Mouse (Mus musculus): ENCODE results near the gene Dbndd1. TPM values are rescaled to one million over a fixed set of nuclear protein-coding genes. Genes with fewer than 3 reads are reported as not detected.

The Dbndd1 gene
- polyA plus RNA-seq, 2 experiments: 8.3 to 12.6 TPM

DNA sequence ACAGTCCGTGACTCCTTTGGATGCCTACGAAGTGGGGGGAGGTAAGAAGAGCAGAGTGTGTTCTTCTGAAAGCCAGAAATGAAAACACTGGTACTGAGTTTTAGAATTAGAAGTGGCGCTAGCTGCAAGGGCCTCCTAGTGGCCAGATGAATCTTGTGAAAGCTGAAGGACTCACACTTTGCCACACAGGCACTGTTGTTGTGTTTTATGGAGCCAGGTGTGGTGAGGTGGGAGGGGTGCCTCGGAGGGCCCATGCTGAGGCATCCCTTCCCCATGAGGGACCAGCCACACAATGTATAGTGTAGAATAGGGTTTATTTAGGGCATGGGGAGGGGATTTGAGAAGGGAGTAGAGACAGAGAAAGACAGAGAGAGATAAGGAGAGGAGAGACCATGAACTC is 17.6 kb downstream of the Dbndd1 start:
- no peaks in the 10 kb centered on the region for H3K27me3 ChIP-seq (ENCODE audit: control insufficient read depth, insufficient read depth, low read length)
- ATAC-seq (ENCODE audit: low FRiP score, low read depth) (no peak), DNase-seq (ENCODE audit: low spot score) (no peak)
- WGBS: 82% methylated on average over 4 of the region's 4 CpGs
- no peaks in the 10 kb centered on the region for H3K4me1 ChIP-seq (ENCODE audit: control insufficient read depth, insufficient read depth, low read length)
- H3K4me2 ChIP-seq (replicated peaks; ENCODE audit: low read depth, low read length, severe bottlenecking): no peak overlapping the region
- no peak overlapping the region for H3K4me3 ChIP-seq (replicated peaks; ENCODE audit: low read length)
- H3K36me3 ChIP-seq (ENCODE audit: control insufficient read depth, insufficient read depth, low read length): peaks cover 92% of the 10 kb centered on the region
- H3K9me3 ChIP-seq (ENCODE audit: control insufficient read depth, low read length): no peaks in the 10 kb centered on the region
- no peak overlapping the region for H3K27ac ChIP-seq (replicated peaks; ENCODE audit: low read depth, low read length)
- no peak overlapping the region for H3K9ac ChIP-seq (ENCODE audit: low read depth, low read length, severe bottlenecking)
- TF ChIP-seq POLR2A (IDR thresholded peaks at IDR 0.05; ENCODE audit: borderline replicate concordance, extremely low read depth, insufficient read depth, insufficient read length): no peak

DNA sequence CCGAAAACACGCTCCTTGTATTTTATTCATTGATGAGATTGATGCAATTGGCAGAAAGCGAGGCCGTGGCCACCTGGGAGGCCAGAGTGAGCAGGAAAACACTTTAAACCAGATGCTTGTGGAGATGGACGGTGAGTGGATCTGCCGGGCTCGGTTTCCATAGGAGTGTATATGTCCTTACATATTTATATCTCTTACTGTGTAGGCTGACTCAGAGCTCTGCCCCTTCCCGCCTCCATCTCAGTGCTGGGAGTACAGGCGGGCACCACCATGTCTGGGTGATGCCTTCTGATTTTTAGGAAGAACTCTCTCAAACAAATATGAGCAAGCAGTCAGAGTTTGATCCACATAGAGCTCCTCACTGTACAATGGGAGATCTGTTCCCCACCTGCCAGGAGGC is 22.4 kb downstream of the Dbndd1 start:
- Histone ChIP-seq H3K27ac (replicated peaks; ENCODE audit: low read depth, low read length) (no peak overlapping the region), H3K4me2 (replicated peaks; ENCODE audit: low read depth, low read length, severe bottlenecking) (no peak overlapping the region), H3K27me3 (ENCODE audit: control insufficient read depth, insufficient read depth, low read length) (no peaks in the 10 kb centered on the region), H3K9ac (ENCODE audit: low read depth, low read length, severe bottlenecking) (no peak overlapping the region), H3K9me3 (ENCODE audit: control insufficient read depth, low read length) (no peaks in the 10 kb centered on the region), H3K4me1 (ENCODE audit: control insufficient read depth, insufficient read depth, low read length) (no peaks in the 10 kb centered on the region), H3K36me3 (ENCODE audit: control insufficient read depth, insufficient read depth, low read length) (peaks cover 90% of the 10 kb centered on the region), H3K4me3 (replicated peaks; ENCODE audit: low read length) (no peak overlapping the region)
- WGBS: 93% methylated on average over 9 of the region's 9 CpGs
- no peak for TF ChIP-seq POLR2A (IDR thresholded peaks at IDR 0.05; ENCODE audit: borderline replicate concordance, extremely low read depth, insufficient read depth, insufficient read length)
- no peak for DNase-seq (ENCODE audit: low spot score)
- no peak for ATAC-seq (ENCODE audit: low FRiP score, low read depth)

- peaks cover 94% of the 10 kb centered on the region for H3K36me3 ChIP-seq (ENCODE audit: control insufficient read depth, insufficient read depth, low read length)
- WGBS: 86% methylated on average over 15 of the region's 15 CpGs
- H3K9me3 ChIP-seq (ENCODE audit: control insufficient read depth, low read length): no peaks in the 10 kb centered on the region
- no peak overlapping the region for H3K4me3 ChIP-seq (replicated peaks; ENCODE audit: low read length)
- no peak for TF ChIP-seq POLR2A (IDR thresholded peaks at IDR 0.05; ENCODE audit: borderline replicate concordance, extremely low read depth, insufficient read depth, insufficient read length)
- ATAC-seq (ENCODE audit: low FRiP score, low read depth) (no peak), DNase-seq (ENCODE audit: low spot score) (no peak)
- H3K27me3 ChIP-seq (ENCODE audit: control insufficient read depth, insufficient read depth, low read length): no peaks in the 10 kb centered on the region
- no peak overlapping the region for H3K4me2 ChIP-seq (replicated peaks; ENCODE audit: low read depth, low read length, severe bottlenecking)
- no peak overlapping the region for H3K9ac ChIP-seq (ENCODE audit: low read depth, low read length, severe bottlenecking)
- no peaks in the 10 kb centered on the region for H3K4me1 ChIP-seq (ENCODE audit: control insufficient read depth, insufficient read depth, low read length)
- no peak overlapping the region for H3K27ac ChIP-seq (replicated peaks; ENCODE audit: low read depth, low read length)
Observed at GRCm38 (mm10) chr8:123491280-123492075, 23.8 kb downstream of the Dbndd1 start.

GRCm38 (mm10) chr8:123482627-123483026 is 32.6 kb downstream of the Dbndd1 start:
- 86% methylated on average over 7 of the region's 7 CpGs for WGBS
- Histone ChIP-seq H3K4me1 (ENCODE audit: control insufficient read depth, insufficient read depth, low read length) (peaks cover 10% of the 10 kb centered on the region), H3K4me2 (replicated peaks; ENCODE audit: low read depth, low read length, severe bottlenecking) (no peak overlapping the region), H3K9ac (ENCODE audit: low read depth, low read length, severe bottlenecking) (no peak overlapping the region), H3K27ac (replicated peaks; ENCODE audit: low read depth, low read length) (no peak overlapping the region), H3K27me3 (ENCODE audit: control insufficient read depth, insufficient read depth, low read length) (no peaks in the 10 kb centered on the region), H3K9me3 (ENCODE audit: control insufficient read depth, low read length) (no peaks in the 10 kb centered on the region), H3K4me3 (replicated peaks; ENCODE audit: low read length) (no peak overlapping the region), H3K36me3 (ENCODE audit: control insufficient read depth, insufficient read depth, low read length) (peaks cover 67% of the 10 kb centered on the region)
- ATAC-seq (ENCODE audit: low FRiP score, low read depth) (no peak), DNase-seq (ENCODE audit: low spot score) (no peak)
- TF ChIP-seq POLR2A (IDR thresholded peaks at IDR 0.05; ENCODE audit: borderline replicate concordance, extremely low read depth, insufficient read depth, insufficient read length): no peak

DNA sequence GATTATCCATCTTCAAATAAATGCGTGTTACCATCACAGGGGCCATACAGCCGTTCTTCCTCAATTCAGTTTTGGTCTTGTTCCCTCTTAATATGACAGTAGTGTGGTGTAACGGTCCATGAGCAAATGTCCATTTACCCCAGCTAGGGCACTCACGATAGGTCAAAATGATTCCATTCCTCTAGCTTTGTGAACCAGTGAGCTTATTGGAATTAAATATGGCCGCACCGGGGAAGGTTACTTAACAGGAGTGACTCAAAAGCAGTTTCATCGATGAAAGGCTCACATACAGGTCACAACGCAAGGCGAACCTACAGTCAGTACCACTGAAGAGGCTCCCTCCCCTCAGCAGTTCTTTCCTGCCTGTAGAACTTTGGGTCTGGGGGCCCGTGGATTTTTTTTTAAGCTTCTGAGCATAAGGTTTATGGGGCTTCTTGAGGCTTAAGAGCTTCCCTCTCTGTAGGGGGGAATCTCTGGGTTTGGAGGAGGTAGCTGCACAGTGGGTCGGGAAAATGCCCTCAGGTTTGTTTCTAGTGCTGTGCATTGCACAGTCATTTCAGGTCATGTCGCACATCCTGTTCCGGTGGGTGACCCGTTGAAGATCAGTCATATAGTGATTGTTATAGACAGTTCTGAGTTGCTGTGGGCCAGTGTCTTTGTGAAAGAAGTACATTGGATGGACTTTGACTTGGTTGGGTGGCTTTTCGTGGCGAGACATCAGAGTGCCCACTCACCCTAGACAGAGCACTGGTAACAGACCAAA is 36.6 kb downstream of the Dbndd1 start:
- H3K4me1 ChIP-seq (ENCODE audit: control insufficient read depth, insufficient read depth, low read length): peaks cover 10% of the 10 kb centered on the region
- peak overlapping the region; percentile 90; the same call in 1 of the 2 replicates for H3K27ac ChIP-seq (replicated peaks; ENCODE audit: low read depth, low read length)
- H3K27me3 ChIP-seq (ENCODE audit: control insufficient read depth, insufficient read depth, low read length): no peaks in the 10 kb centered on the region
- DNase-seq (ENCODE audit: low spot score) (peak; percentile 20), ATAC-seq (ENCODE audit: low FRiP score, low read depth) (no peak)
- no peak for TF ChIP-seq POLR2A (IDR thresholded peaks at IDR 0.05; ENCODE audit: borderline replicate concordance, extremely low read depth, insufficient read depth, insufficient read length)
- peak overlapping the region; percentile 78 for H3K9ac ChIP-seq (ENCODE audit: low read depth, low read length, severe bottlenecking)
- peak overlapping the region; percentile 81 for H3K4me2 ChIP-seq (replicated peaks; ENCODE audit: low read depth, low read length, severe bottlenecking)
- WGBS: 33% methylated on average over 16 of the region's 16 CpGs
- H3K36me3 ChIP-seq (ENCODE audit: control insufficient read depth, insufficient read depth, low read length): peaks cover 29% of the 10 kb centered on the region
- no peaks in the 10 kb centered on the region for H3K9me3 ChIP-seq (ENCODE audit: control insufficient read depth, low read length)
- H3K4me3 ChIP-seq (replicated peaks; ENCODE audit: low read length): peak overlapping the region; percentile 90
